Mouse (Mus musculus): ENCODE data around the gene Vps52. TPM values are rescaled to one million over a fixed set of nuclear protein-coding genes. Genes with fewer than 3 reads are reported as not detected.

Vps52 gene
- polyA plus RNA-seq, 1 experiment from 2014 or later: 63.2 TPM

DNA sequence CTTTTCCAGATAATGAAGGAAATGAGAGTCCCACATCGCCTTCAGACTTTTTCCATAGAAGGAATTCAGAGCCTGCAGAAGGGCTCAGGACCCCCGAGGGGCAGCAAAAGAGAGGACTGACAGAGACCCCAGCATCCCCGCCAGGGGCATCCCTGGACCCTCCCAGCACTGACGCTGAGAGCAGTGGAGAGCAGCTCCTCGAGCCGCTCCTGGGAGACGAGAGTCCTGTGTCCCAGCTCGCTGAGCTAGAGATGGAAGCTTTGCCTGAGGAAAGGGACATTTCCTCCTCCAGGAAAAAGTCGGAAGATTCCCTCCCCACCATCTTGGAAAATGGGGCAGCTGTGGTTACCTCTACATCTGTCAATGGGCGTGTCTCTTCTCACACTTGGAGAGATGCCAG, 42.3 kb upstream of the Vps52 start:
- Histone ChIP-seq H3K36me3 (ENCODE audit: control insufficient read depth, insufficient read depth, low read length) (peaks cover 41% of the 10 kb centered on the region), H3K4me1 (ENCODE audit: control insufficient read depth, insufficient read depth, low read length) (peaks cover 20% of the 10 kb centered on the region), H3K9me3 (ENCODE audit: control insufficient read depth, low read length) (no peaks in the 10 kb centered on the region), H3K4me2 (ENCODE audit: low read length) (no peak overlapping the region), H3K9ac (replicated peaks; ENCODE audit: low read length) (no peak overlapping the region), H3K4me3 (replicated peaks; ENCODE audit: low read depth, low read length) (no peak overlapping the region), H3K27me3 (ENCODE audit: control insufficient read depth, insufficient read depth, low read length) (no peaks in the 10 kb centered on the region), H3K27ac (replicated peaks; ENCODE audit: low read depth, low read length) (no peak overlapping the region)
- ATAC-seq (ENCODE audit: low FRiP score, low TSS enrichment): no peak
- no peak for DNase-seq
- WGBS: 93% methylated on average over 10 of the region's 10 CpGs

DNA sequence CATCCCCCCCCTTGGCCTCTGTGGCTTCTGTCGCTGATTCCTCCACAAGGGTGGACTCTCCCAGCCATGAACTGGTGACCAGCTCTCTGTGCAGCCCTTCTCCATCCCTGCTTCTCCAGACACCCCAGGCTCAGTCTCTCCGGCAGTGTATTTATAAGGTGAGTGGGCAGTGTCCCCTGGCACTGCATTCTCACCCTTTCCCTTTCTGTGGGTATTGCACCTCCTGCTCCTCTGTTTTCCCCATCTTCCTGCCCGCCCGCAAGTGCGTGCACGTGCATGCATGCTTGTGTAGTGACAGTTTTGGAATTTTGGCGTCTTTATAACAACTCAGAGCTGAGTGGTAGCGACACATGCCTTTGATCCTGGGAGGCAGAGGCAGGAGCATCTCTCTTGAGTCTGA, 41.7 kb upstream of the Vps52 start:
- no peaks in the 10 kb centered on the region for H3K9me3 ChIP-seq (ENCODE audit: control insufficient read depth, low read length)
- H3K9ac ChIP-seq (replicated peaks; ENCODE audit: low read length): no peak overlapping the region
- H3K27me3 ChIP-seq (ENCODE audit: control insufficient read depth, insufficient read depth, low read length): no peaks in the 10 kb centered on the region
- ATAC-seq (ENCODE audit: low FRiP score, low TSS enrichment): no peak
- H3K36me3 ChIP-seq (ENCODE audit: control insufficient read depth, insufficient read depth, low read length): peaks cover 44% of the 10 kb centered on the region
- no peak for DNase-seq
- no peak overlapping the region for H3K4me3 ChIP-seq (replicated peaks; ENCODE audit: low read depth, low read length)
- 95% methylated on average over 8 of the region's 8 CpGs for WGBS
- no peak overlapping the region for H3K27ac ChIP-seq (replicated peaks; ENCODE audit: low read depth, low read length)
- peaks cover 22% of the 10 kb centered on the region for H3K4me1 ChIP-seq (ENCODE audit: control insufficient read depth, insufficient read depth, low read length)
- no peak overlapping the region for H3K4me2 ChIP-seq (ENCODE audit: low read length)

DNA sequence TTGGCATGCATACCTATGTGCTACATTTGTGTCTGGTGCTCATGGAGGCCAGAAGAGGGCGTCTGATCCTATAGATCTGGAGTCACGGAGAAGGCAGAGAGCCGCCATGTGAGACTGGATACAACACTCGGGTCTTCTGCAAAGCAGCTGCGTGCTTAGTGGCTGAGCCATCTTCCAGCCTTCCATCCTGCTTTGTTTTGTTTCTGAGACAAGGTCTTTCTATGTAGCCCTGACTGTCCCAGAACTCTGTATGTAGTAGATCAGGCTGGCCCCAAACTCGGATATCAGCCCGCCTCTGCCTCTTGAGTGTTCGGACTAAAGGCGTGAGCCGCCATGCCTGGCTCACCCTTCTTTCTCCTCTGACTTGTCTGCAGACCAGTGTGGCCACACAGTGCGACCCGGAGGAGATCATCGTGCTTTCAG, 40.6 kb upstream of the Vps52 start:
- peaks cover 44% of the 10 kb centered on the region for H3K36me3 ChIP-seq (ENCODE audit: control insufficient read depth, insufficient read depth, low read length)
- no peak for DNase-seq
- peaks cover 31% of the 10 kb centered on the region for H3K4me1 ChIP-seq (ENCODE audit: control insufficient read depth, insufficient read depth, low read length)
- H3K27me3 ChIP-seq (ENCODE audit: control insufficient read depth, insufficient read depth, low read length): no peaks in the 10 kb centered on the region
- H3K27ac ChIP-seq (replicated peaks; ENCODE audit: low read depth, low read length): peak overlapping the region; percentile 41; the same call in 1 of the 2 replicates
- H3K4me3 ChIP-seq (replicated peaks; ENCODE audit: low read depth, low read length): peak overlapping the region; percentile 49
- WGBS: 64% methylated on average over 13 of the region's 13 CpGs
- H3K4me2 ChIP-seq (ENCODE audit: low read length): peak overlapping the region; percentile 65
- no peaks in the 10 kb centered on the region for H3K9me3 ChIP-seq (ENCODE audit: control insufficient read depth, low read length)
- no peak for ATAC-seq (ENCODE audit: low FRiP score, low TSS enrichment)
- no peak overlapping the region for H3K9ac ChIP-seq (replicated peaks; ENCODE audit: low read length)

DNA sequence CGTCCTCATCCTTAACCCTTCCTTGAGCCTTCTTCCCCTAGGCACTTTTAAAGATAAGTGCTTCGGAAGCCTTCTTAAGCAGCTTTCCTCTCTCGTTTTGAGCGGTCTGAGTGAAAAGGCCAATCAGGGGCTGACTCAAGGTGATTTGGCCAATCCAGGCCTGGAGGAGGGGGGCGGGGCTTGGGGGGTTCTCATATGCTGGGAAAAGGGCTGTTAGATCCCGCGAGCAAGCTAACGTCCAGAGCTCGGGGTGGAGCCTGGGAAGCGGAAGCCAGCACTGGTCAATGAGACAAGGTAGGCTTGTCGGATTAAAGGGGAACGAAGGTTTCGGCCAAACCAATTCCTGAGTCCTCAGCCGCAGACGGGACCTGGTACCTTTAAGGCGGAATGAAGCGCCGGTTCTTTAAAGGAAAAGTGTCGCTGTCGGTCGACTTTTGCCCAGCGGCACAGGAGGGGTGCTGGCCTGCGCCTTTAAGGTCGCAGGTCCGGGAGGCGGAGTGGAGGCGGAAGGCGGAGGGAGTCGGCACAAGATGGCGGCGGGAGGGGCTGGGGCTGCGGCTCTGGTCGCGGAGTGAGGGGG, 39.9 kb upstream of the Vps52 start, which contains the start of the genes Tapbp and Zbtb22:
TSS of gene Tapbp (plus strand) at position 229 of the 580 bp plus-strand sequence.
TSS of gene Zbtb22 (plus strand) at position 234 of the 580 bp plus-strand sequence.
- Histone ChIP-seq H3K9me3 (ENCODE audit: control insufficient read depth, low read length) (no peaks in the 10 kb centered on the region), H3K27me3 (ENCODE audit: control insufficient read depth, insufficient read depth, low read length) (no peaks in the 10 kb centered on the region), H3K27ac (replicated peaks; ENCODE audit: low read depth, low read length) (peak within 1 kb of the TSS; percentile 81), H3K36me3 (ENCODE audit: control insufficient read depth, insufficient read depth, low read length) (peaks cover 44% of the 10 kb centered on the region), H3K4me1 (ENCODE audit: control insufficient read depth, insufficient read depth, low read length) (peaks cover 29% of the 10 kb centered on the region), H3K9ac (replicated peaks; ENCODE audit: low read length) (peak within 1 kb of the TSS; percentile 50; the same call in 1 of the 2 replicates), H3K4me2 (ENCODE audit: low read length) (peak within 1 kb of the TSS; percentile 65), H3K4me3 (replicated peaks; ENCODE audit: low read depth, low read length) (peak within 1 kb of the TSS; percentile 49)
- DNase-seq (peak; percentile 98), ATAC-seq (ENCODE audit: low FRiP score, low TSS enrichment) (peak; percentile 91)
- WGBS: under 1% methylated on average over 34 of the region's 34 CpGs

DNA sequence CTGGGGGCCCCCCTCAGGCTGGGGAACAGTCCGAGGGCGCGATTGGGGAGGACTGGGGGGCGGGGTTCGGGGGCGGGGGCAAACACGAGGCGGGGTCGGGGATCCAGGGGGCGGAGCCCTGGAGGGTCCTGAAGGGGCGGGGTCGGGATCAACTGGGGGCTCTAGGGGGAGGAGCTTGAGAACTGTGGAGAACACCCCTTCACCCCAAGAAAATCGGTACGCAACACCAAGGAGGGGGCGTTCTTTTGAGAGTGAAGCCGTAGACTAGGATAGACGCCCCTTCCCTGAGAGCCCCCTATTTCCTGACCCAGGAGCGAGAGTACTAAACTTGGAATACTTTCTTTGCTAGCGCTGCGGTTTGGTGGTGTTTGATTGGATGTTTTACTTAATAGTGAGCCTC, 39.3 kb upstream of the Vps52 start:
- under 1% methylated on average over 18 of the region's 20 CpGs for WGBS
- ATAC-seq (ENCODE audit: low FRiP score, low TSS enrichment) (peak; percentile 40), DNase-seq (no peak)
- Histone ChIP-seq H3K4me3 (replicated peaks; ENCODE audit: low read depth, low read length) (peak overlapping the region; percentile 49), H3K27ac (replicated peaks; ENCODE audit: low read depth, low read length) (peak overlapping the region; percentile 81), H3K9ac (replicated peaks; ENCODE audit: low read length) (peak overlapping the region; percentile 50; the same call in 1 of the 2 replicates), H3K36me3 (ENCODE audit: control insufficient read depth, insufficient read depth, low read length) (peaks cover 40% of the 10 kb centered on the region), H3K4me2 (ENCODE audit: low read length) (peak overlapping the region; percentile 65), H3K4me1 (ENCODE audit: control insufficient read depth, insufficient read depth, low read length) (peaks cover 29% of the 10 kb centered on the region), H3K27me3 (ENCODE audit: control insufficient read depth, insufficient read depth, low read length) (no peaks in the 10 kb centered on the region), H3K9me3 (ENCODE audit: control insufficient read depth, low read length) (no peaks in the 10 kb centered on the region)

DNA sequence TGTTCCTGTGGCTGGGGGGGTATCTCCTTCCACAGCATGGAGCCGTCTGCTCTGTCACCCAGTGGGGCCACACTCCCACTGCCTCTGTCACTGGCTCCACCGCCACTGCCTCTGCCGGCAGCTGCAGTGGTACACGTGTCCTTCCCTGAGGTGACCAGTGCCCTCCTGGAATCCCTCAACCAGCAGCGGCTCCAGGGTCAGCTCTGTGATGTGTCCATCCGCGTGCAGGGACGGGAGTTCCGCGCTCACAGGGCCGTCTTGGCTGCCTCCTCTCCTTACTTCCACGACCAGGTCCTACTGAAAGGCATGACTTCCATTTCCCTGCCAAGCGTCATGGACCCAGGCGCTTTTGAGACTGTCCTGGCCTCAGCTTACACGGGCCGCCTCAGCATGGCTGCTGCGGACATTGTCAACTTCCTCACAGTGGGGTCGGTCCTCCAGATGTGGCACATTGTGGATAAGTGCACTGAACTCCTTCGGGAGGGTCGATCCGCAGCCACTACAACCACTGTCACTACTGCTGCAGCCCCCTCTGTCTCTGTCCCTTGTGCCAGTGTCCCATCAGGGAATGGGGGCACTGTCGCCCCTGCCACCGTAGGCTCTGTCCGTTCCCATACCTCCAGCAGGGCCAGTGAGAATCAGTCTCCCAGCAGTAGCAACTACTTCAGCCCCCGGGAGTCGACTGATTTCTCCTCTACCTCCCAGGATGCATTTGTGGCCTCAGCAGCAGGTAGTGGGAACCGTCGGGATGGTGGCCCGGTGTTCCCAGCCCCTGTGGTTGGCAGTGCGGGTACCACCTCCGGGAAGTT, 38.6 kb upstream of the Vps52 start:
- DNase-seq: no peak
- ATAC-seq (ENCODE audit: low FRiP score, low TSS enrichment): no peak
- H3K4me1 ChIP-seq (ENCODE audit: control insufficient read depth, insufficient read depth, low read length): peaks cover 29% of the 10 kb centered on the region
- peak overlapping the region; percentile 65 for H3K4me2 ChIP-seq (ENCODE audit: low read length)
- H3K9ac ChIP-seq (replicated peaks; ENCODE audit: low read length): no peak overlapping the region; the same call in 1 of the 2 replicates
- H3K4me3 ChIP-seq (replicated peaks; ENCODE audit: low read depth, low read length): peak overlapping the region; percentile 49
- peaks cover 32% of the 10 kb centered on the region for H3K36me3 ChIP-seq (ENCODE audit: control insufficient read depth, insufficient read depth, low read length)
- no peaks in the 10 kb centered on the region for H3K9me3 ChIP-seq (ENCODE audit: control insufficient read depth, low read length)
- H3K27me3 ChIP-seq (ENCODE audit: control insufficient read depth, insufficient read depth, low read length): no peaks in the 10 kb centered on the region
- WGBS: 70% methylated on average over 31 of the region's 31 CpGs
- H3K27ac ChIP-seq (replicated peaks; ENCODE audit: low read depth, low read length): no peak overlapping the region

DNA sequence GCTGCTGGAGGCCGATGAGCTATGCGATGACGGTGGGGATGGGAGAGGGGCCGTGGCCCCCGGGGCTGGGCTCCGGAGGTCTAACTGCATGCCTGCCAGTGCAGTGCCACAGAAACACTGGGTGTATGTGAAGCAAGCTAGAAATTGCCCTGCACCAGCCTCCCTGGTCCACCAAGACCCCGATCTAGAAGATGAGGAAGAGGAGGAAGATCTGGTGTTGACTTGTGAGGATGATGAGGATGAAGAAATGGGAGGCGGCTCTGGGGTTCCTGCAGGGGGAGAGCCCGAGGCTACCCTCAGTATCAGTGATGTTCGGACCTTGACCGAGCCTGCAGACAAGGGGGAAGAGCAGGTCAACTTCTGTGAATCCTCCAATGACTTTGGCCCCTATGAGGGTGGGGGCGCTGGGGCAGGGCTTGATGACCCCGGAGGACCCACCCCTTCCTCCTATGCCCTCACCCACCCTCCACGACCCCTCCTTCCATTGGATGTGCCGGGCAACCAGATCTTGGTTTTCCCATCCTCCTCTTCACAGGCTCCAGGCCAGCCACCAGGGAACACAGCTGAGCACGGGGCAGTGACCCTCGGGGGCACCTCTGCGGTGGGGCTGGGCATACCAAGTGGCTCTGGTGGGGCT, 37.8 kb upstream of the Vps52 start:
- no peak overlapping the region for H3K9ac ChIP-seq (replicated peaks; ENCODE audit: low read length)
- ATAC-seq (ENCODE audit: low FRiP score, low TSS enrichment) (no peak), DNase-seq (no peak)
- H3K27me3 ChIP-seq (ENCODE audit: control insufficient read depth, insufficient read depth, low read length): no peaks in the 10 kb centered on the region
- no peaks in the 10 kb centered on the region for H3K9me3 ChIP-seq (ENCODE audit: control insufficient read depth, low read length)
- 86% methylated on average over 18 of the region's 18 CpGs for WGBS
- H3K27ac ChIP-seq (replicated peaks; ENCODE audit: low read depth, low read length): no peak overlapping the region
- peaks cover 29% of the 10 kb centered on the region for H3K4me1 ChIP-seq (ENCODE audit: control insufficient read depth, insufficient read depth, low read length)
- H3K4me3 ChIP-seq (replicated peaks; ENCODE audit: low read depth, low read length): no peak overlapping the region
- 0 out of 2 replicates have a peak overlapping the region, but pooled peaks have one; percentile 5 for H3K4me2 ChIP-seq (ENCODE audit: low read length)
- H3K36me3 ChIP-seq (ENCODE audit: control insufficient read depth, insufficient read depth, low read length): peaks cover 27% of the 10 kb centered on the region

DNA sequence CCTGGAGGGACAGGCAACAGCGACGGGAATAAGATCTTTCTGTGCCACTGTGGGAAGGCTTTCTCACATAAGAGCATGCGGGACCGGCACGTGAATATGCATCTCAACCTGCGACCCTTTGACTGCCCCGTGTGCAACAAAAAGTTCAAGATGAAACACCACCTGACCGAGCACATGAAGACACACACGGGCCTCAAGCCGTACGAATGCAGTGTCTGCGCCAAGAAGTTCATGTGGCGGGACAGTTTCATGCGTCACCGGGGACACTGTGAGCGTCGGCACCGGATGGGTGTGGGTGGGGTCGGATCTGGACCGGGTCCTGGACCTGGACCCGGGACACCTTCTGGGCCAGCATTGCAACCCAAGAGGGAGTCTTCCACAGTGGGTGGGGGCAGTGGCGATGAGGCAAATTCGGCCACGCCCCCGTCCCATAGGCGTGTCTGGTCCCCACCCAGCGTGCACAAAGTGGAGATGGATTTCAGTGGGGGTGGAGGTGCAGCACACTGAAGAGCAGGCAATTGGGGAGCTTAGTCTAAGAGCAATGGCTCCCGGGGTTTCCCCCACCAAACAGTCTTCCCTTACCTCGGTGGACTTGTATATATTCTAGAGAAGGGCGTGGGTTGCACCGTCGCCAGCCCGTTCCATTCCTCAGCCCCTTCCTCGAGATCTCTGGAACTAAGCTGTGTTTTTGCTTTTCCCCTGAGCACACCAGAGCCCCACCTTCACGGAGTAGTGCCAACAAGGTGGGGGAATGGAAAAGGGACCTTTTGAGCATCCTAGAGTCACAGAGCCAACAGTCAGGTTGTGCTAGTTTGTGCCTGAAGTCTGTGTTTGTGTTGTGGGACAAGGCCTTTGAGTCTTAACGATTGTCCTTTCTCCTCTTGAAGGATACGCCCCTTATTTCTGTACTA, 37.1 kb upstream of the Vps52 start:
- Histone ChIP-seq H3K36me3 (ENCODE audit: control insufficient read depth, insufficient read depth, low read length) (peaks cover 20% of the 10 kb centered on the region), H3K27me3 (ENCODE audit: control insufficient read depth, insufficient read depth, low read length) (no peaks in the 10 kb centered on the region), H3K4me2 (ENCODE audit: low read length) (peak overlapping the region; percentile 63), H3K4me1 (ENCODE audit: control insufficient read depth, insufficient read depth, low read length) (peaks cover 29% of the 10 kb centered on the region), H3K9ac (replicated peaks; ENCODE audit: low read length) (no peak overlapping the region), H3K27ac (replicated peaks; ENCODE audit: low read depth, low read length) (no peak overlapping the region), H3K9me3 (ENCODE audit: control insufficient read depth, low read length) (no peaks in the 10 kb centered on the region), H3K4me3 (replicated peaks; ENCODE audit: low read depth, low read length) (no peak overlapping the region)
- WGBS: 65% methylated on average over 37 of the region's 37 CpGs
- DNase-seq (no peak), ATAC-seq (ENCODE audit: low FRiP score, low TSS enrichment) (no peak)

Measured in midbrain, embryonic 14.5 days (tissue).